ENCODE assay signal across 12 mouse cellular contexts in the genomic region with DNA sequence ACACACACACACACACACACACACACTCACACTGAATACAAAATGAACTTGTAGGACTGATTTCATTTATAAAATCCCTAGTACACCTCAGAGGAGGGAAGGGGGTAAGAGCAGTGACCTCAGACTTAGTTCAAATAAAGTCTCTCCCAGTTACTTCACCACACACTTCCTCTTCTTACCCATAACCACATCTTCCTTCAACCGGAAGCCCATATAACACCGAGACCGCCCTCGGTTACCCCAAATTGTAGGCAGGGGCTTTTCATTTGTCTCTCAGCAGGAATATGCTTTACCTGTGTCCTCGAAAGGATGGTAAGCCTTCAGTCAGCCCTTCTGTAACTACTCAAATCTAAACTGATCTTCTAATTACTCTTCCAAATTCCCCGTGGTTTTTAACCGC. TPM values are rescaled to one million over a fixed set of nuclear protein-coding genes. Genes with fewer than 3 reads are reported as not detected.
A peak's percentile ranks its signal among the peaks of the same experiment; 100 is the strongest.
DNase-seq lines count a peak whose midpoint lies in the region; ATAC-seq and TF ChIP-seq lines count a peak whose summit lies in the region.
"Had no signal": no experiment of that assay in that cellular context is flagged by ENCODE, and none has a peak within 500 bp of the region (broad histone marks: within the 10 kb centered on the region; RNA-seq: fewer than 3 reads in every experiment).

No protein-coding gene starts in this region.

- ATAC-seq in erythroblast, adult 5-6 weeks (replicated peaks; ENCODE audit: low FRiP score, poor library complexity, severe bottlenecking): no peak

- peak overlapping the region; percentile 66 for H3K4me3 ChIP-seq in bone marrow macrophage, adult 2 months (ENCODE audit: insufficient read depth, low read length)
- peak overlapping the region; percentile 90 for H3K4me3 ChIP-seq in megakaryocyte, embryonic 14.5 days (replicated peaks)
- H3K4me3 ChIP-seq: hindbrain, embryonic 15.5 days; limb, embryonic 10.5 days had no signal

- peaks cover 76% of the 10 kb centered on the region for H3K36me3 ChIP-seq in megakaryocyte, embryonic 14.5 days (replicated peaks; ENCODE audit: low read length)
- H3K36me3 ChIP-seq: hindbrain, embryonic 15.5 days; limb, embryonic 10.5 days had no signal

- TF ChIP-seq CTCF in bone marrow macrophage, adult 2 months (IDR thresholded peaks at IDR 0.05; ENCODE audit: low read depth, low read length): no peak

- H3K4me1 ChIP-seq in bone marrow macrophage, adult 2 months (ENCODE audit: control insufficient read depth, insufficient read depth, low read length): peaks cover 23% of the 10 kb centered on the region
- peaks cover 100% of the 10 kb centered on the region for H3K4me1 ChIP-seq in megakaryocyte, embryonic 14.5 days
- H3K4me1 ChIP-seq: hindbrain, embryonic 15.5 days; limb, embryonic 10.5 days had no signal

- TF ChIP-seq POLR2A in bone marrow macrophage, adult 2 months (IDR thresholded peaks at IDR 0.05; ENCODE audit: borderline replicate concordance, low read depth, low read length): no peak

- no peaks in the 10 kb centered on the region for H3K27me3 ChIP-seq in megakaryocyte, embryonic 14.5 days (replicated peaks)
- H3K27me3 ChIP-seq: hindbrain, embryonic 15.5 days had no signal

- H3K9me3 ChIP-seq in megakaryocyte, embryonic 14.5 days: no peaks in the 10 kb centered on the region
- H3K9me3 ChIP-seq: hindbrain, embryonic 15.5 days; limb, embryonic 10.5 days had no signal

- H3K27ac ChIP-seq in bone marrow macrophage, adult 2 months (ENCODE audit: insufficient read depth, low read depth, low read length): peak overlapping the region; percentile 62
- H3K27ac ChIP-seq: hindbrain, embryonic 15.5 days; limb, embryonic 10.5 days had no signal

- peak; percentile 23 for DNase-seq in lung, postnatal 25 days (ENCODE audit: low spot score)
- DNase-seq in lung, postnatal 14 days: no peak
- peak; percentile 56 for DNase-seq in thymus, postnatal 4 days
- DNase-seq in adrenal gland, postnatal 25 days: no peak
- DNase-seq: kidney, postnatal 4 days; right cerebral cortex, postnatal 25 days had no signal

RNA-seq across cellular contexts. Expression of a gene that starts 26.4 kb away (rescaled TPM):
- not detected in 2 replicates for polyA plus RNA-seq in bone marrow macrophage, adult 2 months (2012; ENCODE audit: insufficient read depth, insufficient read length, missing spikeins)
- not detected in 2 replicates for polyA plus RNA-seq in megakaryocyte, embryonic 14.5 days (2012; ENCODE audit: insufficient read depth, low replicate concordance)
- not detected in 2 replicates for total RNA-seq in erythroblast, adult 5-6 weeks (2015; ENCODE audit: low replicate concordance)
- not detected in 2 replicates for total RNA-seq in erythroblast, adult 5-6 weeks (2017; ENCODE audit: low replicate concordance)
- not detected in 2 replicates for total RNA-seq in adrenal gland, postnatal 25 days (2021)
- polyA plus RNA-seq: embryonic facial prominence, embryonic 14.5 days; hindbrain, embryonic 15.5 days; limb, embryonic 10.5 days had no signal

RNA-seq across cellular contexts. Expression of a gene that starts 27.1 kb away (rescaled TPM):
- 12.0 and 14.4 TPM in 2 replicates for polyA plus RNA-seq in bone marrow macrophage, adult 2 months (2012; ENCODE audit: insufficient read depth, insufficient read length, missing spikeins)
- polyA plus RNA-seq in megakaryocyte, embryonic 14.5 days (2012; ENCODE audit: insufficient read depth, low replicate concordance): 36.5 and 38.7 TPM in 2 replicates
- 10.0 and 19.2 TPM in 2 replicates for total RNA-seq in erythroblast, adult 5-6 weeks (2015; ENCODE audit: low replicate concordance)
- total RNA-seq in erythroblast, adult 5-6 weeks (2017; ENCODE audit: low replicate concordance): 9.2 and 16.2 TPM in 2 replicates
- total RNA-seq in adrenal gland, postnatal 25 days (2021): 47.2 and 52.3 TPM in 2 replicates

Comparison
In these comparisons a context has a peak if more than half of its experiments do, and no peak if none do; other contexts are left out.
1. DNase-seq: peak in lung, postnatal 25 days (single experiment) and thymus, postnatal 4 days (single experiment); none in lung, postnatal 14 days (single experiment) and adrenal gland, postnatal 25 days (single experiment).